Mouse (Mus musculus) left cerebral cortex, adult 2 months (tissue): ENCODE data around the gene Col26a1. TPM values are rescaled to one million over a fixed set of nuclear protein-coding genes. Genes with fewer than 3 reads are reported as not detected.

ENCODE experiments used
- DNase-seq, 2 experiments: peaks; one replicate each; pipeline ENCODE4 v3.0.0; 2021 to 2022; ENCODE audit warnings: low spot score in 2 of 2, mixed read lengths in 1 of 2; ENCODE audit errors: extremely low spot score in 1 of 2
- H3K27ac ChIP-seq: fragments of 200-600 bp; 2 replicates; pipeline ENCODE4 v1.8.1; 2022
- H3K4me3 ChIP-seq: fragments of 200-600 bp; 2 replicates; pipeline ENCODE4 v1.8.1; 2022
- CTCF ChIP-seq: fragments of 200-600 bp; IDR thresholded peaks from 2 replicates; pipeline ENCODE4 v1.8.1; 2022; ENCODE audit warnings: antibody characterized with exemption, mild to moderate bottlenecking, moderate library complexity
- intact Hi-C: fragments of 180-260 bp; cut with DNase I; formaldehyde crosslinking; loops from one replicate; pipeline ENCODE4 v1.15.1; 2025
- total RNA-seq, 2 experiments: library from RNA; stranded (reverse); gene quantifications; 2 replicates each; pipeline ENCODE4 v1.2.3; 2021

The Col26a1 gene
- total RNA-seq, 2 experiments from 2014 or later, result 9.4 to 12.8 TPM

GRCm38 (mm10) chr5:136833053-136833452, 50.0 kb downstream of the Col26a1 start:
- no peak for DNase-seq
- Histone ChIP-seq H3K27ac (no peak overlapping the region), H3K4me3 (no peak overlapping the region)
- intact Hi-C loops, result no loop called here
- TF ChIP-seq CTCF, result no peak

- TF ChIP-seq CTCF, result no peak
- intact Hi-C loops, result no loop called here
- H3K27ac ChIP-seq, result no peak overlapping the region
- H3K4me3 ChIP-seq, result no peak overlapping the region
- no peak for DNase-seq
Observed at GRCm38 (mm10) chr5:136830156-136830555, 52.9 kb downstream of the Col26a1 start.

GRCm38 (mm10) chr5:136821971-136822370, 61.0 kb downstream of the Col26a1 start:
- H3K4me3 ChIP-seq, result no peak overlapping the region
- DNase-seq, result no peak
- TF ChIP-seq CTCF, result no peak
- H3K27ac ChIP-seq, result no peak overlapping the region
- intact Hi-C loops, result no loop called here

GRCm38 (mm10) chr5:136820911-136821310, 62.1 kb downstream of the Col26a1 start:
- Histone ChIP-seq H3K4me3 (no peak overlapping the region), H3K27ac (no peak overlapping the region)
- no peak; the same call in 1 of the 2 replicates for TF ChIP-seq CTCF
- no peak for DNase-seq
- intact Hi-C loops, result no loop called here

- Histone ChIP-seq H3K27ac (no peak overlapping the region), H3K4me3 (no peak overlapping the region)
- intact Hi-C loops, result no loop called here
- TF ChIP-seq CTCF, result no peak
- DNase-seq, result no peak
Observed at GRCm38 (mm10) chr5:136819686-136820085, 63.3 kb downstream of the Col26a1 start.

GRCm38 (mm10) chr5:136810539-136811374, 72.3 kb downstream of the Col26a1 start:
- no peak for TF ChIP-seq CTCF
- intact Hi-C loops, result no loop called here
- no peak overlapping the region for H3K4me3 ChIP-seq
- H3K27ac ChIP-seq, result no peak overlapping the region
- no peak for DNase-seq

GRCm38 (mm10) chr5:136806379-136807056, 76.5 kb downstream of the Col26a1 start:
- intact Hi-C loops, result no loop called here
- no peak overlapping the region for H3K27ac ChIP-seq
- no peak for TF ChIP-seq CTCF
- no peak overlapping the region for H3K4me3 ChIP-seq
- no peak for DNase-seq

- H3K27ac ChIP-seq, result no peak overlapping the region
- H3K4me3 ChIP-seq, result no peak overlapping the region
- intact Hi-C loops, result no loop called here
- no peak for TF ChIP-seq CTCF
- no peak for DNase-seq
Observed at GRCm38 (mm10) chr5:136805019-136805418, 78.0 kb downstream of the Col26a1 start.

- intact Hi-C loops, result no loop called here
- H3K27ac ChIP-seq, result no peak overlapping the region
- no peak for TF ChIP-seq CTCF
- DNase-seq, result no peak
- H3K4me3 ChIP-seq, result no peak overlapping the region
Observed at GRCm38 (mm10) chr5:136804246-136804645, 78.8 kb downstream of the Col26a1 start.

- H3K27ac ChIP-seq, result no peak overlapping the region
Observed at GRCm38 (mm10) chr5:136802732-136803131, 80.3 kb downstream of the Col26a1 start.

GRCm38 (mm10) chr5:136796917-136797316, 86.1 kb downstream of the Col26a1 start:
- no peak for DNase-seq
- H3K27ac ChIP-seq, result no peak overlapping the region
- TF ChIP-seq CTCF, result no peak
- intact Hi-C loops, result no loop called here
- H3K4me3 ChIP-seq, result no peak overlapping the region

More at GRCm38 (mm10) chr5:136802732-136803131, 80.3 kb downstream of the Col26a1 start:
- TF ChIP-seq CTCF, result no peak
- intact Hi-C loops, result no loop called here
- H3K4me3 ChIP-seq, result no peak overlapping the region
- no peak for DNase-seq

GRCm38 (mm10) chr5:136793807-136794206, 89.2 kb downstream of the Col26a1 start:
- intact Hi-C loops, result no loop called here
- Histone ChIP-seq H3K4me3 (no peak overlapping the region), H3K27ac (no peak overlapping the region)
- TF ChIP-seq CTCF, result no peak
- DNase-seq, result no peak
